Mouse (Mus musculus): ENCODE measurements around the gene Cdk4. TPM values are rescaled to one million over a fixed set of nuclear protein-coding genes. Genes with fewer than 3 reads are reported as not detected.

Gene Cdk4
- polyA plus RNA-seq, 1 experiment from 2014 or later, result 3,023 TPM

- peak; percentile 60 for DNase-seq (ENCODE audit: low spot score)
These were observed 16.5 kb downstream of the Cdk4 start for GRCm38 (mm10) chr10:127079665-127080391.

GRCm38 (mm10) chr10:127080901-127081780 is 17.8 kb downstream of the Cdk4 start:
- peak overlapping the region; percentile 72 for H3K4me3 ChIP-seq
- DNase-seq (ENCODE audit: low spot score), result peak; percentile 44
- 3% methylated on average over 48 of the region's 48 CpGs for WGBS
- H3K9me3 ChIP-seq, result no peaks in the 10 kb centered on the region
- no peaks in the 10 kb centered on the region for H3K36me3 ChIP-seq (replicated peaks)
- H3K27ac ChIP-seq (replicated peaks), result no peak overlapping the region
- peaks cover 93% of the 10 kb centered on the region for H3K27me3 ChIP-seq (replicated peaks; ENCODE audit: low read depth, poor library complexity, severe bottlenecking)
- peaks cover 56% of the 10 kb centered on the region for H3K4me1 ChIP-seq

More at GRCm38 (mm10) chr10:127079665-127080391, 16.5 kb downstream of the Cdk4 start:
- peaks cover 100% of the 10 kb centered on the region for H3K27me3 ChIP-seq (replicated peaks; ENCODE audit: low read depth, poor library complexity, severe bottlenecking)
- WGBS, result 1% methylated on average over 70 of the region's 70 CpGs
- H3K9me3 ChIP-seq, result no peaks in the 10 kb centered on the region
- H3K4me1 ChIP-seq, result peaks cover 65% of the 10 kb centered on the region
- peak overlapping the region; percentile 71 for H3K27ac ChIP-seq (replicated peaks)
- H3K36me3 ChIP-seq (replicated peaks), result no peaks in the 10 kb centered on the region
- peak overlapping the region; percentile 72 for H3K4me3 ChIP-seq

- 33% methylated on average over 8 of the region's 8 CpGs for WGBS
- peak overlapping the region; percentile 72; the same call in 1 of the 2 replicates for H3K4me3 ChIP-seq
These were observed 18.8 kb downstream of the Cdk4 start for GRCm38 (mm10) chr10:127081996-127082620.

GRCm38 (mm10) chr10:127083292-127083914 is 20.1 kb downstream of the Cdk4 start:
- H3K27ac ChIP-seq (replicated peaks), result no peak overlapping the region
- peaks cover 91% of the 10 kb centered on the region for H3K27me3 ChIP-seq (replicated peaks; ENCODE audit: low read depth, poor library complexity, severe bottlenecking)
- peaks cover 43% of the 10 kb centered on the region for H3K4me1 ChIP-seq
- DNase-seq (ENCODE audit: low spot score), result no peak
- 32% methylated on average over 8 of the region's 8 CpGs for WGBS
- H3K9me3 ChIP-seq, result no peaks in the 10 kb centered on the region
- H3K36me3 ChIP-seq (replicated peaks), result no peaks in the 10 kb centered on the region
- 0 out of 2 replicates have a peak overlapping the region, but pooled peaks have one; percentile 3 for H3K4me3 ChIP-seq

More at GRCm38 (mm10) chr10:127081996-127082620, 18.8 kb downstream of the Cdk4 start:
- DNase-seq (ENCODE audit: low spot score), result peak; percentile 64
- H3K36me3 ChIP-seq (replicated peaks), result no peaks in the 10 kb centered on the region
- H3K27ac ChIP-seq (replicated peaks), result no peak overlapping the region
- peaks cover 91% of the 10 kb centered on the region for H3K27me3 ChIP-seq (replicated peaks; ENCODE audit: low read depth, poor library complexity, severe bottlenecking)
- no peaks in the 10 kb centered on the region for H3K9me3 ChIP-seq
- peaks cover 52% of the 10 kb centered on the region for H3K4me1 ChIP-seq

- H3K4me3 ChIP-seq, result no peak overlapping the region
- WGBS, result 54% methylated on average over 5 of the region's 5 CpGs
- H3K4me1 ChIP-seq, result peaks cover 37% of the 10 kb centered on the region
- H3K9me3 ChIP-seq, result no peaks in the 10 kb centered on the region
- H3K27ac ChIP-seq (replicated peaks), result no peak overlapping the region
- H3K36me3 ChIP-seq (replicated peaks), result no peaks in the 10 kb centered on the region
- H3K27me3 ChIP-seq (replicated peaks; ENCODE audit: low read depth, poor library complexity, severe bottlenecking), result peaks cover 91% of the 10 kb centered on the region
- no peak for DNase-seq (ENCODE audit: low spot score)
These were observed 20.6 kb downstream of the Cdk4 start for GRCm38 (mm10) chr10:127083915-127084306.

- H3K27me3 ChIP-seq (replicated peaks; ENCODE audit: low read depth, poor library complexity, severe bottlenecking), result peaks cover 91% of the 10 kb centered on the region
These were observed 21.7 kb downstream of the Cdk4 start for GRCm38 (mm10) chr10:127085052-127085451.

GRCm38 (mm10) chr10:127085633-127086032 is 22.3 kb downstream of the Cdk4 start:
- H3K4me3 ChIP-seq, result no peak overlapping the region
- DNase-seq (ENCODE audit: low spot score), result no peak
- peaks cover 26% of the 10 kb centered on the region for H3K4me1 ChIP-seq
- H3K9me3 ChIP-seq, result no peaks in the 10 kb centered on the region
- H3K36me3 ChIP-seq (replicated peaks), result no peaks in the 10 kb centered on the region
- H3K27me3 ChIP-seq (replicated peaks; ENCODE audit: low read depth, poor library complexity, severe bottlenecking), result peaks cover 91% of the 10 kb centered on the region
- H3K27ac ChIP-seq (replicated peaks), result no peak overlapping the region
- WGBS, result 78% methylated on average over 6 of the region's 6 CpGs

More at GRCm38 (mm10) chr10:127085052-127085451, 21.7 kb downstream of the Cdk4 start:
- 81% methylated on average over 9 of the region's 9 CpGs for WGBS
- Histone ChIP-seq H3K36me3 (replicated peaks) (no peaks in the 10 kb centered on the region), H3K27ac (replicated peaks) (no peak overlapping the region), H3K9me3 (no peaks in the 10 kb centered on the region), H3K4me3 (no peak overlapping the region), H3K4me1 (peaks cover 26% of the 10 kb centered on the region)
- DNase-seq (ENCODE audit: low spot score), result no peak

- WGBS, result 9% methylated on average over 57 of the region's 57 CpGs
These were observed 27.5 kb downstream of the Cdk4 start for GRCm38 (mm10) chr10:127090560-127091411.

GRCm38 (mm10) chr10:127091507-127092396 is 28.4 kb downstream of the Cdk4 start:
- no peaks in the 10 kb centered on the region for H3K9me3 ChIP-seq
- H3K27ac ChIP-seq (replicated peaks), result no peak overlapping the region
- peak overlapping the region; percentile 35 for H3K4me3 ChIP-seq
- peaks cover 22% of the 10 kb centered on the region for H3K36me3 ChIP-seq (replicated peaks)
- 9% methylated on average over 51 of the region's 51 CpGs for WGBS
- no peak for DNase-seq (ENCODE audit: low spot score)
- H3K27me3 ChIP-seq (replicated peaks; ENCODE audit: low read depth, poor library complexity, severe bottlenecking), result peaks cover 78% of the 10 kb centered on the region
- H3K4me1 ChIP-seq, result peaks cover 26% of the 10 kb centered on the region

More at GRCm38 (mm10) chr10:127090560-127091411, 27.5 kb downstream of the Cdk4 start:
- Histone ChIP-seq H3K36me3 (replicated peaks) (peaks cover 13% of the 10 kb centered on the region), H3K4me3 (peak overlapping the region; percentile 35), H3K27ac (replicated peaks) (no peak overlapping the region), H3K27me3 (replicated peaks; ENCODE audit: low read depth, poor library complexity, severe bottlenecking) (peaks cover 83% of the 10 kb centered on the region), H3K4me1 (peaks cover 26% of the 10 kb centered on the region), H3K9me3 (no peaks in the 10 kb centered on the region)
- peak; percentile 63 for DNase-seq (ENCODE audit: low spot score)

GRCm38 (mm10) chr10:127092742-127093141 is 29.4 kb downstream of the Cdk4 start:
- no peak overlapping the region for H3K4me3 ChIP-seq
- H3K4me1 ChIP-seq, result peaks cover 26% of the 10 kb centered on the region
- DNase-seq (ENCODE audit: low spot score), result no peak
- peaks cover 69% of the 10 kb centered on the region for H3K27me3 ChIP-seq (replicated peaks; ENCODE audit: low read depth, poor library complexity, severe bottlenecking)
- WGBS, result 51% methylated on average over 4 of the region's 4 CpGs
- H3K9me3 ChIP-seq, result no peaks in the 10 kb centered on the region
- H3K36me3 ChIP-seq (replicated peaks), result peaks cover 32% of the 10 kb centered on the region
- H3K27ac ChIP-seq (replicated peaks), result no peak overlapping the region
